Mouse (Mus musculus) hematopoietic stem cell, adult 5-6 weeks (primary cell): ENCODE results near the gene Lnx1. TPM values are rescaled to one million over a fixed set of nuclear protein-coding genes. Genes with fewer than 3 reads are reported as not detected.

Source experiments
- ATAC-seq, 2 experiments: fragments of 125-278 bp in 1 of 2; replicated peaks in 1 of 2; 2 replicates each; pipeline ENCODE4 v1.8.0; 2016 to 2017; ENCODE audit warnings: inconsistent platforms in 2 of 2, mild to moderate bottlenecking in 2 of 2, moderate number of reproducible peaks in 2 of 2, low read depth in 1 of 2, moderate TSS enrichment in 1 of 2; ENCODE audit not compliant: low FRiP score in 2 of 2, poor library complexity in 2 of 2, severe bottlenecking in 2 of 2, insufficient read depth in 1 of 2, low TSS enrichment in 1 of 2
- total RNA-seq: library from RNA; stranded (forward); fragments of 172-1452, 232-1000 nt; gene quantifications from 2 replicates; pipeline ENCODE4 v1.2.3, GENCODE M21; 2017

Gene Lnx1
- total RNA-seq, 1 experiment from 2014 or later: 0.05 TPM

DNA sequence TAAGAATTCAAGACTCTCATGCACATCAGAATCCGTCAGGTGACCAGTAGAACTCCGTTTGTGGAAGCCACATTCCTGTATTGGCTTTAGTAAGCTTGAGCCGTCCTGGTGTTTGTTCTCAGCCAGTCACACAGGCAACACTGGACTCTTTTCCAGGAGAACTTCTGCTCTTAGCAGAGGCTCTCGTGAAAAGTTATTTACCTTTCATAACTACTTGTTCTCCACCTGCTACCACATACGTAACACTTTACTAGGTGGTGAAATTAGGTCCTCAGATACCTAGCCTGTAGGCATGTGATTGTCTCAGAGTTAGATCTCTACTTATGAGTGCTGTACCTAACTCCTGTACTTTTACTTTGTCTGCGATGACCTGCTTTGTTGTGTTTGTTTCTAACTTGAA is 130.9 kb downstream of the Lnx1 start:
- ATAC-seq: no peak

GRCm38 (mm10) chr5:74561151-74561550 is 141.6 kb downstream of the Lnx1 start:
- ATAC-seq: no peak

- ATAC-seq: no peak
These were observed 153.1 kb downstream of the Lnx1 start for GRCm38 (mm10) chr5:74549566-74549965.

GRCm38 (mm10) chr5:74545606-74546005 is 157.1 kb downstream of the Lnx1 start:
- no peak for ATAC-seq

Other genes with a start within 250 kb of the Lnx1 start
- 11.6 and 18.9 TPM in 2 replicates for gene Scfd2, start 171.2 kb downstream of the Lnx1 start, total RNA-seq
- 134 and 194 TPM in 2 replicates for gene Fip1l1, start 167.5 kb downstream of the Lnx1 start, total RNA-seq